Mouse (Mus musculus): Measurements from ENCODE around the gene Uqcr11.

Gene Uqcr11

GRCm38 (mm10) chr10:80431570-80432386, 25.1 kb upstream of the Uqcr11 start:
- DNase-seq (ENCODE audit: low spot score in 2 of 2): no peak

- DNase-seq (ENCODE audit: low spot score in 2 of 2): no peak
Observed at GRCm38 (mm10) chr10:80430375-80430980, 23.8 kb upstream of the Uqcr11 start.

- DNase-seq (ENCODE audit: low spot score in 2 of 2): no peak
Observed at GRCm38 (mm10) chr10:80429800-80430199, 23.2 kb upstream of the Uqcr11 start.

- DNase-seq (ENCODE audit: low spot score in 2 of 2): no peak
Observed at GRCm38 (mm10) chr10:80425041-80425440, 18.4 kb upstream of the Uqcr11 start.

- DNase-seq (ENCODE audit: low spot score in 2 of 2): no peak
Observed at GRCm38 (mm10) chr10:80423562-80423961, 16.9 kb upstream of the Uqcr11 start.

- DNase-seq (ENCODE audit: low spot score in 2 of 2): no peak
Observed at GRCm38 (mm10) chr10:80421651-80422472, 15.2 kb upstream of the Uqcr11 start.

- no peak for DNase-seq (ENCODE audit: low spot score in 2 of 2)
Observed at GRCm38 (mm10) chr10:80421208-80421607, 14.6 kb upstream of the Uqcr11 start.

- no peak for DNase-seq (ENCODE audit: low spot score in 2 of 2)
Observed at GRCm38 (mm10) chr10:80420729-80421128, 14.1 kb upstream of the Uqcr11 start.

GRCm38 (mm10) chr10:80419419-80419818, 12.8 kb upstream of the Uqcr11 start:
- DNase-seq (ENCODE audit: low spot score in 2 of 2): no peak

GRCm38 (mm10) chr10:80418311-80418710, 11.7 kb upstream of the Uqcr11 start:
- DNase-seq (ENCODE audit: low spot score in 2 of 2): no peak

DNA sequence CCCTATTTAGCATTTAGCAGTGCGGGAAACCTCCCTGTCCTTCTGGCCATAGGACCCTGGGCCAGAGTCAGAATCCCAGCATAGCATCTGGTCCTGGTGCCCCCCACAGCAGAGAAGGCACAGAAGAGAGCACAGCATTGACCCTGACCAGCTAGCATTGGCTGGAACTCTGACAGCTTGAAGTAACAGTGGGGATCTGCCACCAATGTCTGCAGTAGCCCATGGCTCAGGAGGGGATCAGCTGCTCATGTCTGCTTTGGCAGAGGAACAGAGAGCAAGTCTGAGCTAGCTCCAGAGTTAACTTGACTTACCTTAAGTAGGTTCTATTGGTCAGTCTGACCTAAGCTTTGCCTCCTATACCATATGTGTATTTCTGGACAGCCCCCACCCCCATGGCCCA, 11.2 kb upstream of the Uqcr11 start:
- no peak for DNase-seq (ENCODE audit: low spot score in 2 of 2)

- no peak for DNase-seq (ENCODE audit: low spot score in 2 of 2)
Observed at GRCm38 (mm10) chr10:80417371-80417770, 10.7 kb upstream of the Uqcr11 start.

DNA sequence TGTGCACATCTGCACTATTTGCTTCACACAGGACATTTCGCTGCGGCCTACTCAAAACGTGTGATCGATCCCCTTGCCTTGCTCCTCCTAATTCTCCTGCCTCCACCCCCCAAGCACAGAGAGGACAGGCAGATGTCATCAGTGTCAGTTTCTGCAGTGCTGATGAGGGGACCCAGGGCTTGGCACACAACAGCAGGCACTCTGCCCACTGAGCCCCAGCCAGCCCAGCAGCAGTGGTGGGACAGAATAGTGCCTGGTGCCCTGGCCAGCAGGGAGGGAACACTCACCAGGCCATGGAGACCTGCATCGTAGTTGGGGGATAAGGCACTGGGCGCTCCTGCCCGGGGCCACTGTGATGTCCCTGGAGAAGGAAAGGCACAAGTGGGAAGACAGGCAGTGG, 8.9 kb upstream of the Uqcr11 start:
- DNase-seq (ENCODE audit: low spot score in 2 of 2): no peak

- DNase-seq (ENCODE audit: low spot score in 2 of 2): no peak
Observed at GRCm38 (mm10) chr10:80412656-80413541, 6.3 kb upstream of the Uqcr11 start.

DNA sequence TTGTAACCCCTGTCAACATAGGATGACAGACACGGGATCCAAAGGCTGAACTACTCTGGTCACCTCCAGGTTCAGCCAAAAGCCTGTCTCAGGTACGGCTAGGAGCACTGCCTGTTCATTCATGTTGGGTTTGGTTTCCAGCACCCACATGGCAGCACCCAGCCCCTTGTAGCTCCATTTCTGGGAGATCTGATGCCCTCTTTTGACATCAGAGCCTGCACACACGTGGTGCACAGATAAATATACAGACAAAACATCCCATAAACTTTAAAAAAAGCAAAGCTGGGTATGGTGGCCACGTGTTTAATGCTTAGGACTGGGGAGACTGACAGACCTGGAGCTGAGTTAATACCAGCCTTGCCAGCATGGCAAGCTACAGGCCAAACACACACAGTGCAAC, 1.3 kb upstream of the Uqcr11 start:
- no peak for DNase-seq (ENCODE audit: low spot score in 2 of 2)

DNA sequence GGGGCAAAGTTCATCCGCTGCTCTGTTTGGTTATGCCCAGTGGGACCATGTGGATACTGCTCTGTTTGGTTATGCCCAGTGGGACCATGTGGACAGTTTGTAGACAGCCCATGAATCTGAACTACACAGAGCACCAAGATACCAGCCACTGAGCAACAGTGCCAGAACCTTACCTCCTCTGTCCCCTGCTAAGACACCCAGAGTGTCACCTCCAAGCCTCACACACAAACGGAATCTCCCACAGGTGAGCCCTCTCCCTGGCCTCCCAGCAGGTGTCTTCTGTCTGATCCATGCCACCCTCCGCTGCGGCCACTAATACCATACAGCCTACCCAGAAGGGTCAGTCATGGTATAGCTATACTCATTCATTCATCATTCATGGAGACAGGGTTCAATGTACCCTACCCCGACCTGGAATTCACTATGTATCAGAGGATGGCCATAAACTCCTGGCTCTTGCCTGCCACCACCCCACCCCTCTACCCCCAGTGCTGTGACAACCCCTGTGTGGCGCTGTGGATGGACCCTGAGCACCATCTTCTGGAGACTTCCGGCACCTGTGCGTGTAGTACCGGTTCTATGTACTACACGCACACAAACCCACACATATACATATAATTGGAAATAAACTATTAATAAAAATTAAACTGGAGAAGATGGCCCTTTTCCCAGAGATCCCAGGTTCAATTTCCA, 1.0 kb downstream of the Uqcr11 start:
- no peak for DNase-seq (ENCODE audit: low spot score in 2 of 2)

DNA sequence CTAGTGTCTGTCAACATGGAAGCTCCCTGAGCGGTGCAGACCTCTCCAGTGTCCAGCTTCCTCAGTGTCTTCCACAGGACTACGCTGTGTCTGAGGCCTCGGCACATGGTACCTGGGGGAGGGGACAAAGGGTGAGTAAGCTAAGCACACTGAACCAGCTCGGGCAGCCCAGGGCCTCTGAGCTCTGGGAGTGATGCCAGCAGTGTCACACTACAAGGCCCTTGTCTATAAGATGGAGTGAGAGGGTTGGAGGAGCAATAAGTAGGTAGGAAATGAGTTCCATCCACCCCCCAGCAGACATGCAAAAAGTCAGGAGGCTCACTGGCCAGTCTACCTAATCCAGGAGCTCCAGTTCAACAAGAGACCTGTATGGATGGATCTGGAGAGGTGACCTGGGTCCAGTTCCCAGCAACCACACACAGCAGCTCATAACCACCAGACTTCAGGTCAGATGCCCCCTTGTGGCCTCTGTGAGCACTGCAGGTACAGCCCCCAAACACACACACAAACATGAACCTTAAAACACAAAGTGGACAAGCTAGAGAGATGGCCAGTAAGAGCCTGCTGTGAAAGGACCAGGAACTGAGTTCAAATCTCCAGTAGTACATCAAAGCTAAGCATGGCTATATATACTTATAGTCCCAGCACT, 3.5 kb downstream of the Uqcr11 start:
- no peak for DNase-seq (ENCODE audit: low spot score in 2 of 2)

- no peak for DNase-seq (ENCODE audit: low spot score in 2 of 2)
Observed at GRCm38 (mm10) chr10:80400704-80401161, 5.9 kb downstream of the Uqcr11 start.

- DNase-seq (ENCODE audit: low spot score in 2 of 2): no peak
Observed at GRCm38 (mm10) chr10:80399973-80400703, 6.5 kb downstream of the Uqcr11 start.
